Mouse (Mus musculus) layer of hippocampus, adult 18-20 months (tissue): Measurements from ENCODE around the gene Crtc3. TPM values are rescaled to one million over a fixed set of nuclear protein-coding genes. Genes with fewer than 3 reads are reported as not detected.

Experiments
- DNase-seq, 2 experiments: peaks; one replicate each; pipeline ENCODE4 v3.0.0; 2022; ENCODE audit warnings: low spot score in 2 of 2
- total RNA-seq, 2 experiments: library from RNA; stranded (reverse); gene quantifications; 2 replicates each; pipeline ENCODE4 v1.2.3; 2021

Gene Crtc3
- total RNA-seq, 2 experiments from 2014 or later, result 20.2 to 20.8 TPM

DNA sequence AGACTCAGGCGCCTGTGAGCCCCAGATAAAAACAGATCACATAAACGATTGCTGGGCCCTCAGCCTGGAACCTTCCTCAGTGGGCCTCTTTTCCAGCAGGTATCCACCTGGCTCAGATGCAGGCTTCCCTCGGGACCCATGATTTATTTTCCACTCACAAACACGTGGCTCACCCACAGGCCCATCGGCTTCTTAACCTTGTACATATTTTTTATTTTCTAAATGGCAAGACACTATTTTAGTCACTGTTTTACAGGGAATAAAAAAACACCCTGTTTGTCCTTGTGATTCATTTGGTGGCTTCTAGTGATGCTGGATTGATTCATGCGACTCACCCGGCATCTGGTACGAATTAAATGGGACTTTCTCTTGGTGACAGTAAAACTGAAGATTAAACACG, 127.4 kb downstream of the Crtc3 start:
- no peak for DNase-seq

- DNase-seq, result no peak
Observed at GRCm38 (mm10) chr7:80558572-80558971, 130.1 kb downstream of the Crtc3 start.

- DNase-seq, result no peak
Observed at GRCm38 (mm10) chr7:80558101-80558500, 130.6 kb downstream of the Crtc3 start.

DNA sequence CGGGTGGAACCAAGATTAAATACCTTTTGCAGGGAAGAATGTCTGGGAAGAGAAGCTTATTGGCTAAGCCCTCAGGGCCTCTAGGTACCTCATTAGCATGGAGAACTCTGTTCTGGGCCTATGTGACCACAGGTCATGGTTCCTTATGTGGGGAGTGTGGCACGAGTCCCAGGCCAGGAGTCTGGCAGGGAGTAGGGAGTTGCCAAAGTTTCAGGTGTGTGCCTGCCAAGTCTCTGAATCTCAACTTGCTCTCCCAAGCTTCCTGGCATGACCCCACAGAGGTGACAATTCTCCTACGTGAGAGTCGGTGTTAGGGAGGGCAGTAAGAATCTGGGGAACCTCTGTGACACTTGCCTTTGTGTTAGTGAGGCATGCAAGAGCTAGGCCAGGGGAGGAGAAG, 131.5 kb downstream of the Crtc3 start:
- no peak for DNase-seq

- DNase-seq, result no peak
Observed at GRCm38 (mm10) chr7:80556166-80556565, 132.5 kb downstream of the Crtc3 start.

DNA sequence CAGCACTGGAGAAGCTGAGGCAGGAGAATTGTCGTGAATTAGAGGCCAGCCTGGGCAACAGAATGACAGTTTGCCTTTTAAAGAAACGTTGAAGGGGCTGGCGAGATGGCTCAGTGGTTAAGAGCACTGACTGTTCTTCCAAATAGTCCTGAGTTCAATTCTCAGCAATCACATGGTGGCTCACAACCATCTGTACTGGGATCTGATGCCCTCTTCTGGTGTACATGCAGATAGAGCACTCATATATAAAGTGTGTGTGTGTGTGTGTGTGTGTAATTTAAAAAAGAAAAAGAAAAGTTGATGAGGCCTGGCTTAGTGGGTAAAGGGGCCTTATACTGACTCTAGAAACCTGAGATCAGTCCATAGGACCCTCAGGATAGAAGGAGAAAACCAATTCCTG, 133.5 kb downstream of the Crtc3 start:
- DNase-seq, result no peak

- peak in 1 of 2 experiments; percentile 37 for DNase-seq
Observed at GRCm38 (mm10) chr7:80554180-80555021, 134.3 kb downstream of the Crtc3 start.

DNA sequence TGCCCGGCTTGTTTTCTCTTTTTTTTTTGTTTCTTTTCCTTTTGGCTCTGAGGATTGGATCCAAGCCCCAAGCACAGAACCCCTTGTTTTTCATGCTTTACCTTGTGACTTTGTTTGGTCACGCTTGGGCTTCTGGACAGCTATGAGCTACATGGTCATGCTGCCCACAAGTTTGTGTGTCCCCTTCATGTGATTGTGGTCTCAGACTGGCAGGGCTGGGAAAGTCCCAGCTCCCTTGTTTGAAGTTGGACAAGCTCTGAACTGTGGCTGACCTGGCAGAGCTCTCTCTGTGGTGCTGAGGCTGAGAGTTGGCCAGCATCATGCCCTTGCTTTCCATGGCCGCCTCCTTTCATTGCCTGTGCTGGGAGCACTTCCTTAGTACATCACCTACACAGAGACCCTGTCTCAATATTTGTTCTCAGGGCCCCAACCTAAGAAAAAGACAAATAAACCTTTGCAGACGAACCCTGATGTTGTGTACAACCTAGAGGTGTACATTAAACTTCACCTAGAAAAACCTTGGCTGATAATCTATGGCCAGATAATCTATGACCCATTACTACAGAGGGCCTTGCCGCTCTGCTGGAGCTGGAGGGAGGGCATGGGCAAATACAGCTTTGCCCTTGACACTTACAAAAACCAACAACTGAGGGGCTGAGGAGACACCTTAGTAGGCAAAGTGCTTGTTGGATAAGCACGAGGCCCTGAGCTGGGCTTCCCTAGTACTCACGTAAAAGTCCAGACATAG, 140.0 kb downstream of the Crtc3 start:
- no peak for DNase-seq

GRCm38 (mm10) chr7:80542139-80542831, 146.4 kb downstream of the Crtc3 start:
- no peak for DNase-seq

GRCm38 (mm10) chr7:80539581-80539980, 149.1 kb downstream of the Crtc3 start:
- DNase-seq, result no peak

Other genes with a start within 250 kb of the Crtc3 start
- 1 to 10 TPM; 3.0 to 3.2 TPM for gene Blm, start 153.8 kb downstream of the Crtc3 start, total RNA-seq
- gene Iqgap1, start 137.1 kb upstream of the Crtc3 start, total RNA-seq, result 10 to 100 TPM; 18.1 TPM
- gene Zscan2, start 172.0 kb upstream of the Crtc3 start, total RNA-seq, result 10 to 100 TPM; 14.7 to 16.3 TPM
- 10 to 100 TPM; 27.2 to 31.5 TPM for gene Wdr73, start 212.4 kb upstream of the Crtc3 start, total RNA-seq
- 10 to 100 TPM in 1 of 2 experiments, 1 to 10 TPM in 1; 10.0 to 10.6 TPM for gene Nmb, start 216.2 kb upstream of the Crtc3 start, total RNA-seq